Mouse (Mus musculus) heart, adult 2 months (tissue): ENCODE measurements at regions not wholly inside any gene's neighbourhood (a gene's known extent, or its start where the extent isn't known, plus 50 kb on each side); places are given as distances from the start of the nearest gene placed in this dataset.

Experiments
- CTCF ChIP-seq: fragments of 200-600 bp; IDR thresholded peaks from 2 replicates; pipeline ENCODE4 v1.8.1; 2022; ENCODE audit warnings: antibody characterized with exemption, mild to moderate bottlenecking, moderate library complexity
- EP300 ChIP-seq: fragments of 200-500 bp; IDR thresholded peaks from 2 replicates; pipeline ENCODE4 v1.6.1; 2011; ENCODE audit warnings: low read depth, low read length, control low read depth; ENCODE audit not compliant: insufficient read depth
- POLR2A ChIP-seq: fragments of 200-500 bp; IDR thresholded peaks from 2 replicates; pipeline ENCODE4 v1.6.1; 2011; ENCODE audit warnings: mild to moderate bottlenecking, low read depth, low read length, control low read depth; ENCODE audit not compliant: insufficient read depth

- no peak for TF ChIP-seq POLR2A
- no peak for TF ChIP-seq CTCF
- TF ChIP-seq EP300, result no peak
Measured at GRCm38 (mm10) chr17:81261957-81262356, 179.6 kb upstream of the Gm11096 start.
